Mouse (Mus musculus) E14TG2a.4 (cell line): ENCODE results near the gene Fam120b.

Source experiments
- H3K27me3 ChIP-seq: 2 replicates; pipeline ENCODE4 v1.6.1; 2014; ENCODE audit warnings: low read length, control low read depth; ENCODE audit not compliant: insufficient read depth
- H3K36me3 ChIP-seq: 2 replicates; pipeline ENCODE4 v1.6.1; 2014; ENCODE audit warnings: low read length, control low read depth; ENCODE audit not compliant: insufficient read depth
- H3K4me1 ChIP-seq: replicated peaks from 2 replicates; pipeline ENCODE4 v1.6.1; 2014; ENCODE audit warnings: low read depth, low read length, control low read depth
- H3K4me3 ChIP-seq: replicated peaks from 2 replicates; pipeline ENCODE4 v1.5.1; 2014; ENCODE audit warnings: mild to moderate bottlenecking, low read length
- H3K9me3 ChIP-seq: 2 replicates; pipeline ENCODE4 v1.6.1; 2014; ENCODE audit warnings: low read length, control low read depth
- CTCF ChIP-seq: conservative IDR thresholded peaks from 2 replicates; pipeline ENCODE4 v1.5.1; 2014; ENCODE audit warnings: low read length
- NANOG ChIP-seq: IDR thresholded peaks from 2 replicates; pipeline ENCODE4 v1.6.1; 2014; ENCODE audit warnings: borderline replicate concordance, low read length, mixed read lengths
- POU5F1 ChIP-seq: IDR thresholded peaks from 2 replicates; pipeline ENCODE4 v1.6.1; 2014; ENCODE audit warnings: low read length, borderline replicate concordance

Fam120b gene

GRCm38 (mm10) chr17:15365650-15366049, 30.4 kb upstream of the Fam120b start:
- Histone ChIP-seq H3K9me3 (peaks cover 6% of the 10 kb centered on the region; the same call in 1 of the 2 replicates), H3K4me1 (peaks cover 14% of the 10 kb centered on the region), H3K4me3 (no peak overlapping the region), H3K27me3 (peaks cover 20% of the 10 kb centered on the region), H3K36me3 (peaks cover 34% of the 10 kb centered on the region)
- TF ChIP-seq CTCF (no peak), NANOG (no peak)

- Histone ChIP-seq H3K27me3 (peaks cover 58% of the 10 kb centered on the region), H3K9me3 (no peaks in the 10 kb centered on the region), H3K4me3 (no peak overlapping the region), H3K4me1 (peaks cover 53% of the 10 kb centered on the region), H3K36me3 (peaks cover 53% of the 10 kb centered on the region)
- TF ChIP-seq CTCF = no peak
- no peak for TF ChIP-seq NANOG
- TF ChIP-seq POU5F1 = no peak
Observed at GRCm38 (mm10) chr17:15370401-15370800, 25.6 kb upstream of the Fam120b start.

GRCm38 (mm10) chr17:15371967-15372835, 23.8 kb upstream of the Fam120b start:
- TF ChIP-seq POU5F1 (no peak), NANOG (no peak), CTCF (no peak)
- Histone ChIP-seq H3K9me3 (no peaks in the 10 kb centered on the region), H3K27me3 (peaks cover 73% of the 10 kb centered on the region), H3K36me3 (peaks cover 51% of the 10 kb centered on the region), H3K4me1 (peaks cover 63% of the 10 kb centered on the region), H3K4me3 (peak overlapping the region; percentile 3; the same call in 1 of the 2 replicates)

GRCm38 (mm10) chr17:15372931-15373652, 22.9 kb upstream of the Fam120b start:
- Histone ChIP-seq H3K9me3 (no peaks in the 10 kb centered on the region), H3K36me3 (peaks cover 45% of the 10 kb centered on the region)
- no peak for TF ChIP-seq POU5F1
- no peak for TF ChIP-seq CTCF
- TF ChIP-seq NANOG = no peak

GRCm38 (mm10) chr17:15374321-15375141, 21.5 kb upstream of the Fam120b start:
- TF ChIP-seq POU5F1 = no peak
- no peak for TF ChIP-seq CTCF
- TF ChIP-seq NANOG = no peak
- H3K4me3 ChIP-seq = peak overlapping the region; percentile 85
- H3K27me3 ChIP-seq = peaks cover 92% of the 10 kb centered on the region
- peaks cover 31% of the 10 kb centered on the region for H3K36me3 ChIP-seq
- peaks cover 75% of the 10 kb centered on the region for H3K4me1 ChIP-seq
- no peaks in the 10 kb centered on the region for H3K9me3 ChIP-seq

More at GRCm38 (mm10) chr17:15372931-15373652, 22.9 kb upstream of the Fam120b start:
- peaks cover 82% of the 10 kb centered on the region for H3K27me3 ChIP-seq
- peaks cover 72% of the 10 kb centered on the region for H3K4me1 ChIP-seq
- H3K4me3 ChIP-seq = 0 out of 2 replicates have a peak overlapping the region, but pooled peaks have one; percentile 3

GRCm38 (mm10) chr17:15375224-15375623, 20.8 kb upstream of the Fam120b start:
- Histone ChIP-seq H3K36me3 (peaks cover 24% of the 10 kb centered on the region), H3K4me1 (peaks cover 82% of the 10 kb centered on the region), H3K4me3 (peak overlapping the region; percentile 85), H3K27me3 (peaks cover 92% of the 10 kb centered on the region), H3K9me3 (no peaks in the 10 kb centered on the region)
- TF ChIP-seq POU5F1 (no peak), NANOG (no peak), CTCF (no peak)

GRCm38 (mm10) chr17:15375701-15376493, 20.1 kb upstream of the Fam120b start:
- H3K4me1 ChIP-seq = peaks cover 83% of the 10 kb centered on the region
- no peak for TF ChIP-seq NANOG
- no peak for TF ChIP-seq POU5F1
- TF ChIP-seq CTCF = no peak
- no peaks in the 10 kb centered on the region for H3K9me3 ChIP-seq
- H3K27me3 ChIP-seq = peaks cover 90% of the 10 kb centered on the region
- peaks cover 17% of the 10 kb centered on the region for H3K36me3 ChIP-seq
- H3K4me3 ChIP-seq = peak overlapping the region; percentile 85
